Mouse (Mus musculus): ENCODE data around the gene Gm14597.
"Not testable (repeated sequence)": the region's sequence is repeated elsewhere in the genome, so short reads cannot be mapped to it uniquely, and the experiment has no call there.

GRCm38 (mm10) chrX:53642980-53643961, 34.5 kb upstream of the Gm14597 start, which contains the start of gene Rtl8a:
- not testable (repeated sequence) for TF ChIP-seq CTCF (conservative IDR thresholded peaks at IDR 0.05; ENCODE audit: insufficient read depth, insufficient read length, low read depth, low read length); POLR2A (IDR thresholded peaks at IDR 0.05; ENCODE audit: low read depth, low read length)

All from kidney, adult 2 months (tissue).